In the genomic region with DNA sequence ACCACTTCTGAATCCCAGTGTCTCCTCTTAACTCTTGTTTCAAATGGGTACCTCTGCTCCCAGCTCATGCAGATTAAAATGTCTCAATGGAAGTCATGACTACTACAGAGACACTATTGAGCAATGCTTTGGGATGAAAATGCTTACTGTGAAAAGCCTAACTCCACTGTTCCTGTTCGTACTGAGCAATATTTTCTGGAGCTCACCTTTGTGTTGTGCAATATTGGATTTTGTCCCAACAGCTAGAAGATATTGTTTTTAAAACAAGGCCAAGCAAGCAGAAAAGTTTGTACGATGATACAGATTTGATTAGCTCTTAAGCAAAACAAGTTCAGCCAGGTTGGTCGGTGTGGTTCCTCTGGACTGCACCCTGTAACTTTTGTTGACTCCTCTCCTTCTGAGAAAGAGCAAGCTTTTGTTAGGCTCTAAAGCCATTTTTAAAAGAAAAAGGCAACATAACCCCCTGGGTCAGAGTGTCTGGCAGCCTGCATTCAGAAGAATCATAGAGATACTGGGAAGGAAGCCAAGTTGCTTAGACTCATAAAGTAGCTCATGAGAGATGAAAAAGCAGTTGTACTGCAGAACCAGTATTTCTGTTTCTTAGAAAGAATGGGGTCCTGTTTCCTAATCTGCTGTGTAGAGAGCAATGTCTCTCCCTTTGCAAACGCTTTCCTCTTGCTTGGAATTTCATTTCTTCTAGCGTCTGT, we compare ENCODE assay signal across 11 mouse cellular contexts.
DNase-seq lines count a peak whose midpoint lies in the region; ATAC-seq lines count a peak whose summit lies in the region.
"Had no signal": no experiment of that assay in that cellular context is flagged by ENCODE, and none has a peak within 500 bp of the region (broad histone marks: within the 10 kb centered on the region; RNA-seq: fewer than 3 reads in every experiment).

No protein-coding gene starts in this region.

- no peaks in the 10 kb centered on the region for H3K36me3 ChIP-seq in hindbrain, embryonic 13.5 days
- H3K36me3 ChIP-seq in hindbrain, embryonic 10.5 days: no peaks in the 10 kb centered on the region
- no peaks in the 10 kb centered on the region for H3K36me3 ChIP-seq in embryonic facial prominence, embryonic 15.5 days
- H3K36me3 ChIP-seq in limb, embryonic 13.5 days: no peaks in the 10 kb centered on the region
- H3K36me3 ChIP-seq: liver, embryonic 15.5 days had no signal

- H3K4me1 ChIP-seq in hindbrain, embryonic 13.5 days (replicated peaks): peaks cover 2% of the 10 kb centered on the region; the same call in 1 of the 2 replicates
- H3K4me1 ChIP-seq in hindbrain, embryonic 10.5 days (replicated peaks): peaks cover 6% of the 10 kb centered on the region; the same call in 1 of the 2 replicates
- H3K4me1 ChIP-seq in embryonic facial prominence, embryonic 15.5 days: 0 out of 2 replicates have a peak, but pooled peaks cover 5% of the 10 kb centered on the region
- H3K4me1 ChIP-seq in limb, embryonic 13.5 days: peaks cover 9% of the 10 kb centered on the region
- H3K4me1 ChIP-seq: liver, embryonic 15.5 days had no signal

- no peak overlapping the region for H3K4me3 ChIP-seq in hindbrain, embryonic 13.5 days
- no peak overlapping the region for H3K4me3 ChIP-seq in hindbrain, embryonic 10.5 days
- H3K4me3 ChIP-seq in embryonic facial prominence, embryonic 15.5 days (replicated peaks): no peak overlapping the region
- H3K4me3 ChIP-seq in limb, embryonic 13.5 days: no peak overlapping the region
- H3K4me3 ChIP-seq: gastrocnemius, adult 2 months; liver, embryonic 15.5 days had no signal

- H3K27ac ChIP-seq in hindbrain, embryonic 13.5 days: no peak overlapping the region
- H3K27ac ChIP-seq in hindbrain, embryonic 10.5 days: no peak overlapping the region
- H3K27ac ChIP-seq in embryonic facial prominence, embryonic 15.5 days (replicated peaks): peak overlapping the region; percentile 68
- H3K27ac ChIP-seq in limb, embryonic 13.5 days: peak overlapping the region; percentile 45; the same call in 1 of the 2 replicates
- H3K27ac ChIP-seq: gastrocnemius, adult 2 months; liver, embryonic 15.5 days had no signal

- no peak overlapping the region for H3K4me2 ChIP-seq in hindbrain, embryonic 13.5 days
- H3K4me2 ChIP-seq in embryonic facial prominence, embryonic 15.5 days (replicated peaks): no peak overlapping the region
- H3K4me2 ChIP-seq in limb, embryonic 13.5 days (replicated peaks): no peak overlapping the region
- H3K4me2 ChIP-seq: liver, embryonic 15.5 days had no signal

- 48% methylated on average over 5 of the region's 5 CpGs for WGBS in hindbrain, embryonic 13.5 days
- 77% methylated on average over 5 of the region's 5 CpGs for WGBS in hindbrain, embryonic 10.5 days
- 39% methylated on average over 5 of the region's 5 CpGs for WGBS in embryonic facial prominence, embryonic 15.5 days
- WGBS in limb, embryonic 13.5 days: 46% methylated on average over 5 of the region's 5 CpGs

- DNase-seq in hindbrain, embryonic 10.5 days (ENCODE audit: low spot score): no peak
- peak; percentile 16 for DNase-seq in A20 (ENCODE audit: low read depth, low spot score)
- DNase-seq in spleen, adult 12 weeks (ENCODE audit: low spot score): no peak
- DNase-seq in heart, adult 18-20 months: no peak
- DNase-seq: adrenal gland, postnatal 25 days; gastrocnemius, adult 2 months had no signal

- H3K27me3 ChIP-seq in hindbrain, embryonic 13.5 days: no peaks in the 10 kb centered on the region
- H3K27me3 ChIP-seq in hindbrain, embryonic 10.5 days (ENCODE audit: insufficient read depth, poor library complexity, severe bottlenecking): no peaks in the 10 kb centered on the region
- H3K27me3 ChIP-seq in embryonic facial prominence, embryonic 15.5 days: no peaks in the 10 kb centered on the region
- no peaks in the 10 kb centered on the region for H3K27me3 ChIP-seq in limb, embryonic 13.5 days
- H3K27me3 ChIP-seq: liver, embryonic 15.5 days had no signal

- no peak overlapping the region for H3K9ac ChIP-seq in hindbrain, embryonic 13.5 days
- H3K9ac ChIP-seq in embryonic facial prominence, embryonic 15.5 days: no peak overlapping the region
- H3K9ac ChIP-seq in limb, embryonic 13.5 days: no peak overlapping the region
- H3K9ac ChIP-seq: liver, embryonic 15.5 days had no signal

- peak; percentile 52; the same call in 1 of the 2 replicates for ATAC-seq in hindbrain, embryonic 13.5 days (ENCODE audit: low FRiP score)
- ATAC-seq in embryonic facial prominence, embryonic 15.5 days (ENCODE audit: insufficient number of reproducible peaks, low FRiP score, low TSS enrichment, low read depth): 0 out of 2 replicates have a peak, but pooled peaks have one; percentile 19
- peak; percentile 81 for ATAC-seq in limb, embryonic 13.5 days (ENCODE audit: low FRiP score, low read depth)
- no peak for ATAC-seq in frontal cortex, adult (ENCODE audit: low TSS enrichment)

- H3K9me3 ChIP-seq in hindbrain, embryonic 13.5 days: no peaks in the 10 kb centered on the region
- H3K9me3 ChIP-seq in hindbrain, embryonic 10.5 days: no peaks in the 10 kb centered on the region
- H3K9me3 ChIP-seq in embryonic facial prominence, embryonic 15.5 days (replicated peaks): no peaks in the 10 kb centered on the region
- no peaks in the 10 kb centered on the region for H3K9me3 ChIP-seq in limb, embryonic 13.5 days
- H3K9me3 ChIP-seq: liver, embryonic 15.5 days had no signal

Comparison
In these comparisons a context has a peak if more than half of its experiments do, and no peak if none do; other contexts are left out.
1. H3K27ac ChIP-seq: peak in embryonic facial prominence, embryonic 15.5 days (single experiment) and limb, embryonic 13.5 days (single experiment); none in hindbrain, embryonic 13.5 days (single experiment) and hindbrain, embryonic 10.5 days (single experiment).